Mouse (Mus musculus) ovary, postnatal 14 days (tissue): ENCODE data around the gene Vsig4.
"Not testable (repeated sequence)": the region's sequence is repeated elsewhere in the genome, so short reads cannot be mapped to it uniquely, and the experiment has no call there.

Source experiments
- DNase-seq: peaks from one replicate; pipeline ENCODE4 v3.0.0; 2022; ENCODE audit warnings: low spot score

Gene Vsig4

GRCm38 (mm10) chrX:96293338-96293737 is at the start of gene Vsig4:
Gene Vsig4, minus strand, starts transcription at chrX:96293438.
- DNase-seq: no peak

DNA sequence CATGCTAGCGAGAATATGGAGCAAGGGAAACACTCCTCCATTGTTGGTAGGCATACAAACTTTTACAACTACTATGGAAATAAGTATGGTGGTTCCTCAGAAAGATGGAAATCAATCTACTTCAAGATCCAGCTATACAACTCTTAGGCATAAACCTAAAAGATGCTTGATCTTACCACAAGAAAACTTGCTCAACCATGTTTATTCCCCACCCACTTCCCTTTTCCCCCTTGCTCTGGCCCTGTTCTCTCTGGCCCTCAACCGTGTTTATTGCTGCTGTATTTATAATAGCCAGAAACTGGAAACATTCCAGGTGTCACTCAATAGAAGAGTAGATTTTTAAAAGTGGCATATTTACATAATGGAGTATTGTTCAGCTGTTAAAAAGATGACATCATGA is 45.9 kb upstream of the Vsig4 start:
- DNase-seq: no peak

- DNase-seq: no peak
These were observed 36.5 kb upstream of the Vsig4 start for GRCm38 (mm10) chrX:96329764-96330163.

DNA sequence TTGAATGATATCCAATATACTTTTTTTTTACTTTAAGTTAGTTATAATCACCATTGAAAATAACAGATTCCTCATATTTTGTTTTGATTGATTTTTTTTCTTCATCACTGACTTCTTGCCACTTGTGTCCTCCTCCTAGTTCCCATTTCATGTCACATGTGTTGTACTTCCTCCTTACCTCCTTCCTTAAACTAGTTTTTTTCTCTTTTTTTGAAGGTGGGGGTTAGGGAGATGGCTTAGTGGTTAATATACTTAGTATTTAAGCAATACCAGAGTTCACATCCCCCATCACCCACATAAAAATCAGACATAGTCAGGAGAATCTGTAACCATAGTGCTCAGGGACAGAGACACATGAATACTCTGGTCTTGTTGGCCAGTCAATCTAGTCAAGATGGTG is 36.7 kb downstream of the Vsig4 start:
- no peak for DNase-seq

GRCm38 (mm10) chrX:96239644-96240043 is 53.6 kb downstream of the Vsig4 start:
- DNase-seq: no peak

DNA sequence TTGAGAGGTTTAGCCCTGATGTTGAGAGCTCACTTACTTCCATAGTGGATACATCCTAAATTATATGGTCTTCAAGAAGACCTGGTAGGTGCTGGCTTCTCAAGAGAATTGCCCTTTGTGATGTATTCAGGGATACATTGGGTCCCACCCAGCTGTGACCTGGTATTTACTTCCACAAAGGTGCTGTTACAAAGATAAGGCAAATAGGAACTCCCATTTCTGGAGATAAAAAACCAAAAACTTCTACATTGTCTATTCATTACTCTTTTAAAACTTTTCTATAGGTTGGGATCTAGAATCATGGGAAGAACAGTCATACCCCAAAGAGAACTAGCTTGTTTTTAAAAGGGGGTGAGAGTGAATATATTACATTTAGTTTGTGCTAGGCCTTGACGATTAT is 54.2 kb downstream of the Vsig4 start:
- DNase-seq: no peak

GRCm38 (mm10) chrX:96235775-96236174 is 57.5 kb downstream of the Vsig4 start:
- DNase-seq: no peak

DNA sequence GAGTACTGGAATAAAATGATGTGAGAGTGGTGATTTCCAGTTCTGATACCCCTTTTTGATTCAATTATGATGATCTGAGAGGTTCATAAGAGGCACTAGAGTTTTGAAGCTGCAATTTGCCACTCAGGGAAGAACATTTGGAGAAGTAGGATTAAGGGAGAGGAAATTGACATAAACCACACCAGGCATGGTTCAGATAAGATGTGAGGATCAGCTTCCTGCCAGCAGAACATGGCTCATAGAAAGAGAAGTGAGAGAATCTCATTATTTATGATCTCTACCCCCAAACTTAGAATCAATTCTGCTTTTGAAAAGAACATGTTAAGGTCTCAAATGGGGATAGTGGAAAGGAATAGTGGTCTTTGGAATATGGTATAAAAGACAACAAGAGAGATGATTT is 66.2 kb downstream of the Vsig4 start:
- DNase-seq: no peak

- no peak for DNase-seq
These were observed 67.8 kb downstream of the Vsig4 start for GRCm38 (mm10) chrX:96225474-96225873.

DNA sequence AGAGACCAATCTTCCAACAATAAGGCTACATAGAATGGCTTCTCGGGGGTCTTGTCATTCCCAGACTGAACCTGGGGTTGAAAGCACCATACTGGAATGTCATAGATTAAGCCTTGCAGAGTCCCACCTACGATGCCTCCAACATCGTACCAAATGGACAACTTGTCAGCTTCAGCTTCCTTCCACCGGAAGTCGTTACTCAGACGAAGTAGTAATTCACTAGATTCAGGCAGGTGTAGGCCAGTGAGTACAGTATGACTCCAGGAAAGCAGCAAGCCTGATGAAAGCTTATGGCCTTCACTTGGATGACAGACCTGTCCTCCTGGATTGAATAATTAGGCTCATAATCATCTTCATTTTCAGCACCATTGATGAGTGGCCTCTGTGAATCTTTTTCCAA is 69.0 kb downstream of the Vsig4 start:
- no peak for DNase-seq

GRCm38 (mm10) chrX:96218088-96218487 is 75.2 kb downstream of the Vsig4 start:
- no peak for DNase-seq

GRCm38 (mm10) chrX:96206872-96207271 is 86.4 kb downstream of the Vsig4 start:
- DNase-seq: no peak

- DNase-seq: not testable (repeated sequence)
These were observed 88.1 kb downstream of the Vsig4 start for GRCm38 (mm10) chrX:96205143-96205542.
